Mouse (Mus musculus) megakaryocyte, embryonic 14.5 days (primary cell): ENCODE results near the gene Rab2b.

ENCODE experiments used
- FLI1 ChIP-seq: IDR thresholded peaks from 2 replicates; pipeline ENCODE4 v1.6.1; 2012; ENCODE audit warnings: low read length, inconsistent platforms, mixed read lengths
- GATA1 ChIP-seq: IDR thresholded peaks from 3 replicates; pipeline ENCODE4 v1.6.1; 2012; ENCODE audit warnings: mixed read lengths, low read length, inconsistent platforms, borderline replicate concordance

DNA sequence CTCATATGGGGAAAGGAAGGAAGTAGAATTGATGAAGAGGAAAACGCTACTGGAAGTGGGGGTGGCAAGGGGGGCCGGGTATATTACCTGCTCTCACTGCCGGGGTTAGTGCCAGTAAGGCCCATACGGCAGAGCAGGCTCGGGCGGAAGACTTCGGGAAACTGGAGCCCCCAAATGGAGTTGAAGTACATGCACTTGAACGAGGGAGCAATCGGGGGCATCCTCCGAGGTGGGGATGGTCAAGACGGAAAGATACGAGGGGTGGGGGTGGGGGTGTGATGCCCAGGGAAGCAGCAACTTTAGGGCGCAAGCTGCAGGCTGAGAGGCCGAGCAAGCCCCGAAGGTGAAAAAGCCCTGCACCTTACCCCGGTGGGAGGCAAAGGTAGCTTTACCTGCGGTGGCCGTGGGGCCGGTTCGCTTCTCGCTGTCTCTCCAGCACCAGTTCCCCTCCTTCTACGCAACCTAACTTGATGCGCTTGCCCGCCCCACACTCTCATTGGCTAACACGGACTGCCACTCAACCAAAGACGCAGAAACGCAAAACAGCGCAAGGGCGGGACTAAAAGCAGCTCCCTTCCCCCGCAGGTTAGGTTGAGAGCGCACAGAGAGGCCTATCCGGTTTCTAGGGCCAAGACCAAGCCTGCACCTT lies 35.2 kb downstream of the Rab2b start:
- TF ChIP-seq GATA1 (no peak), FLI1 (no peak)
